Mouse (Mus musculus) embryonic facial prominence, embryonic 15.5 days (tissue): ENCODE measurements around the gene Siglec1. TPM values are rescaled to one million over a fixed set of nuclear protein-coding genes. Genes with fewer than 3 reads are reported as not detected.
"Not testable (repeated sequence)": the region's sequence is repeated elsewhere in the genome, so short reads cannot be mapped to it uniquely, and the experiment has no call there.

Experiments
- ATAC-seq: fragments of 200-750 bp; cut with Nextera tagmentation; 2 replicates; pipeline ENCODE4 v1.8.0; 2017; ENCODE audit warnings: low read depth, moderate TSS enrichment; ENCODE audit not compliant: insufficient number of reproducible peaks, low FRiP score, low TSS enrichment
- H3K27ac ChIP-seq: fragments of 300-500 bp; sonication (generic); replicated peaks from 2 replicates; pipeline ENCODE4 v1.5.1; 2015; ENCODE audit warnings: mild to moderate bottlenecking, inconsistent platforms
- H3K27me3 ChIP-seq: fragments of 300-500 bp; sonication (generic); 2 replicates; pipeline ENCODE4 v1.6.1; 2015; ENCODE audit warnings: inconsistent platforms
- H3K36me3 ChIP-seq: fragments of 300-500 bp; sonication (generic); 2 replicates; pipeline ENCODE4 v1.6.1; 2015; ENCODE audit warnings: mild to moderate bottlenecking, inconsistent platforms
- H3K4me1 ChIP-seq: fragments of 300-500 bp; sonication (generic); 2 replicates; pipeline ENCODE4 v1.6.1; 2015; ENCODE audit warnings: inconsistent platforms
- H3K4me2 ChIP-seq: fragments of 300-500 bp; sonication (generic); replicated peaks from 2 replicates; pipeline ENCODE4 v1.6.1; 2015; ENCODE audit warnings: mild to moderate bottlenecking, inconsistent platforms
- H3K4me3 ChIP-seq: fragments of 300-500 bp; sonication (generic); replicated peaks from 2 replicates; pipeline ENCODE4 v1.5.1; 2015; ENCODE audit warnings: mild to moderate bottlenecking, inconsistent platforms
- H3K9ac ChIP-seq: fragments of 300-500 bp; sonication (generic); 2 replicates; pipeline ENCODE4 v1.6.1; 2015; ENCODE audit warnings: inconsistent platforms
- H3K9me3 ChIP-seq: fragments of 300-500 bp; sonication (generic); replicated peaks from 2 replicates; pipeline ENCODE4 v1.6.1; 2016; ENCODE audit warnings: inconsistent platforms
- WGBS: fragments of 180-500 bp; shearing (Covaris S2); methylation state at CpG from one replicate; pipeline ENCODE4 v1.1.7; 2015; 5-methylcytosine and 5-hydroxymethylcytosine counted together
- microRNA-seq: library from miRNA; unstranded; fragments of <30 nt; microRNA quantifications from one replicate; pipeline ENCODE4, GENCODE M21; 2016; ENCODE audit warnings: borderline number of aligned reads
- polyA plus RNA-seq: library from polyadenylated mRNA; unstranded; fragments of >200 nt; fragmentation: Nextera tagmentation; extraction: Ambion mirVana; gene quantifications from 2 replicates; pipeline ENCODE4 v1.2.1, GENCODE M21; 2015

Siglec1 gene
- polyA plus RNA-seq, 1 experiment from 2014 or later: 0.68 TPM

DNA sequence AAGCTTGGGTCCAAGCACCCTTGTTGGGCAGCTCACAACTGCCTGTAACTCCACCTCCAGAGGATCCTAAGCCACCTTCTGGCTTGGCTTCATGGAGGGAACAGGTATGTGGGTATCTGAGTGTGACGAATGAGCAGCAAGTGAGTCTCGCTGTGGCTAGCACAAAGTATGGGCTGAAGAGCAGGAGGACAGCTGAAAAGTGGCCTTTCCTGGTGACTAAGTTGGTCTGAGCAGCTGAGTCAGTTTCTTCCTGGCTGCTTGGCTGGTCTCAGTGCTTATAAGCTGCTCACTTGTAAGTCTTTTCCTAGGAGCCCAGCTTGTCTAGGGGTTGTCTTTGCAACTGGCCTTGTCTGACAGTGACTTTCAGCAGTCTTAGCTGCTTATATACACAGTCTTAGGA, 50.2 kb downstream of the Siglec1 start:
- Histone ChIP-seq H3K9me3 (no peaks in the 10 kb centered on the region), H3K4me3 (no peak overlapping the region), H3K9ac (no peak overlapping the region), H3K4me1 (peaks cover 18% of the 10 kb centered on the region), H3K4me2 (no peak overlapping the region), H3K27me3 (peaks cover 11% of the 10 kb centered on the region), H3K36me3 (no peaks in the 10 kb centered on the region), H3K27ac (no peak overlapping the region)
- ATAC-seq: no peak
- 93% methylated on average over 2 of the region's 2 CpGs for WGBS

DNA sequence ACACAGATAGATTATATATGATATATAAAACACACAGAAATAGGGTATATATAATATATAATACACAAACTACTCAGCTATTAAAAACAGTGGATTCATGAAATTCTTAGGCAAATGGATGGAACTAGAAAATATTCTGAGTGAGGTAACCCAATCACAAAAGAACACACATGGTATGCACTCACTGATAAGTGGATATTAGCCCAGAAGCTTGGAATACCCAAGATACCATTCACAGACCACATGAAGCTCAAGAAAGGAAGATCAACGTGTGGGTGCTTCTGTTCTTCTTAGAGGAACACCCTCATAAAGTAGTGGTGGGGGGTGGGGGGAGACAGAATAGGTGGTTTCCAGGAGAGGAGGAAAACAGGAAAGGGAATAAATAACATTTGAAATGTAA, 55.2 kb downstream of the Siglec1 start:
- ATAC-seq, H3K9ac ChIP-seq, H3K36me3 ChIP-seq, H3K9me3 ChIP-seq, H3K4me1 ChIP-seq, H3K27ac ChIP-seq, H3K4me2 ChIP-seq, H3K27me3 ChIP-seq, H3K4me3 ChIP-seq: not testable (repeated sequence)
- WGBS: 65% methylated on average over 1 of the region's 1 CpGs

DNA sequence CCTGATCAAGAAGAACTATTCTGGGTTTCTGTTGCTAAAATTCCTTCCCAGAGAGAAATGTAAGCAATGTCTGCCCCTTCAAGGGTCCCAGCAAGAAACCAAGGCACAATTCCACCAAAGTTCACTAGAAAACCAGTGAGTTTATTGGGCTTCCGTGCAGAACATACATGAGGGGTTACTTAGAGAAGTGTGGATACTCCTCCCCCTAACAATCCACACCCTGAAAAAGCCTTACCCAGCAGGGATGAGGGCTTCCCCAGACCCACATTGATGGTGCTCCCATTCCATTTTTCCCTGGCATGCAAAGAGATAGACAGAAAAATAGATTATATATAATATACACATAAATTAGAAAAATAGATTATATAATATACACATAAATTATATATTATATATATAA, 55.6 kb downstream of the Siglec1 start:
- 88% methylated on average over 1 of the region's 1 CpGs for WGBS
- H3K27me3 ChIP-seq: no peaks in the 10 kb centered on the region
- no peaks in the 10 kb centered on the region for H3K4me1 ChIP-seq
- no peak overlapping the region for H3K9ac ChIP-seq
- H3K9me3 ChIP-seq: no peaks in the 10 kb centered on the region
- H3K4me2 ChIP-seq: no peak overlapping the region
- no peak overlapping the region for H3K4me3 ChIP-seq
- H3K36me3 ChIP-seq: peaks cover 10% of the 10 kb centered on the region; the same call in 1 of the 2 replicates
- no peak overlapping the region for H3K27ac ChIP-seq
- no peak for ATAC-seq

DNA sequence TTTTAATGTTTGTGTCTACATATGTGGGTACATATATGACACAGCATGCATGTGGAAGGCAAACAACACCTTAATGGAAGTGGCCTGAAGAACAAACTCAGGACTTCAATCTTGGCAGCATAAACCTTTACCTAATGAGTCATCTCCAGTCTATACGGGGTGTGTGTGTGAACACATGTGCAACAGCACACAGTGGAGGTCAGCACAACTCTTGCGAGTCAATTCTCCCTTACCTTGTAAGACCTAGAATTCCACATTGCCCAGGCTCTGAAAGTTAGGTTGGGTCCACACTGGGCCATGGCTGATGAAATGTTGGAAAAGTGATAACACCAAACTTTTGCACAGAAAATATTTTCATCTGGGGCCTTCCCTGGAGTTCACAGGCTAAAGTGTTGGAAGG, 56.0 kb downstream of the Siglec1 start:
- ATAC-seq: no peak
- 93% methylated on average over 2 of the region's 2 CpGs for WGBS

DNA sequence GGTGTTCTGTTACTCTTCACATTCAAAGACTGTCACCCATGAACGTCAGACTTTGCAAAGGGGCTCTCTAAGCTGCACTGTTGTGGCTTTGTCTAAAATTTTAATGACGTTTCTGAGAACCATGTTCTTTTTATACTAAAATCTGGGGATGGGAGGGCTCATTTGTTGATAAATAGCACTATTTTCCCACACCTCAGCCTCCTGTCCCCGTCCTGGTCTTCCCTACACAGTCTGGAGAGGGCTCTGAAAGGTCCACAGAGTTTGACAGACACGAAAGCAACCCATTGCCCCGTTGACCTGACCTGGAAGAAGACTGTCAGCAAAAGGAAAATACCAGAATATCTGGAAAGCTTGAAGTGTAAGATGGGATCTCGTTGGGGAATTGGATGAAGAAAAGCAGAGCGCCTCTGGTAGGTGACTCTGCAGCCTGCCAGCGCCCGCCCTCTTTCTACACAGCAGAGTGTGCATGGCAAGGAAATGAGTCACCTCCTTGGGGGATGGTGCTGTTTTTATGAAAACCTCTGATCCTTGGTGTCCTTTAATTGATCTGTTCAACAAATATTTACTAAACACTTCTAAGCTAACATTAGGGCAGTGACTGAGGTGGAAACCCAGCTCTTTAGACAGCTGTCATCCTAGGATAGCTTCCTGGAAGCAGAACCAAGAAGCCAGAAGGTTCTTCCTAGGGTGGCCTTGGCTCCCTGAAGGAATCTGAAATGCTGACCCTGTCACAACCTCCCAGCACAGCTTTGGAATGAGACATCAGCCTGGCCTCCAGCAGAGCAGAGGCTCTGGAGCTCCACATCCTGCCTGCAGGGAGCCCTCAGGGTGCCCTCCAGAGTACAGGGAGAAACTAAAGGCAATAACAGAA, 57.3 kb downstream of the Siglec1 start:
- no peak overlapping the region for H3K4me2 ChIP-seq

More for the DNA sequence above, 56.0 kb downstream of the Siglec1 start:
- Histone ChIP-seq H3K4me2 (no peak overlapping the region), H3K36me3 (peaks cover 15% of the 10 kb centered on the region), H3K27me3 (no peaks in the 10 kb centered on the region), H3K9ac (no peak overlapping the region), H3K4me3 (no peak overlapping the region), H3K9me3 (no peaks in the 10 kb centered on the region), H3K27ac (no peak overlapping the region), H3K4me1 (no peaks in the 10 kb centered on the region)

DNA sequence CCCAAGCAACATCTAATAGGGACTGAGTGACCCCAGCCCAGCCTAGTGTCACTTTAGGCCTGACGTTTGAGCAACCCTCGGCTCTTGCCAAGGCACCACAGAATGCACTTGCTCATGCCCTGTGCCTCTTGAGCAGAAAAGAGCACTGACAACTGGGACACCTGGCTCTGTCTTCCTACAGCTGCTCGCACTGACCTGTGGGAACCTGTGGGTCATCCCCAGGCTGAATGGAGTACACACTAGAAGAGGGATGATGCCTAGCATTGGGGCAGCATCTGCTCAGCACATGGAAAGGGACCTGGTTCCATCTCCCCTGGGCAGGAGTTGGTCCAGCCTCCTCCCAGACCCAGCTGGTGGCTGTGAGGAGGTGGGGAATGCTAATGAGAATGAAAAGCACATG, 59.6 kb downstream of the Siglec1 start:
- Histone ChIP-seq H3K4me1 (no peaks in the 10 kb centered on the region), H3K27ac (no peak overlapping the region), H3K27me3 (no peaks in the 10 kb centered on the region), H3K4me2 (no peak overlapping the region), H3K4me3 (no peak overlapping the region), H3K9ac (no peak overlapping the region), H3K9me3 (no peaks in the 10 kb centered on the region), H3K36me3 (peaks cover 46% of the 10 kb centered on the region)
- ATAC-seq: no peak
- WGBS: 84% methylated on average over 3 of the region's 3 CpGs

More for the DNA sequence above, 57.3 kb downstream of the Siglec1 start:
- no peak for ATAC-seq
- Histone ChIP-seq H3K4me1 (no peaks in the 10 kb centered on the region), H3K27ac (no peak overlapping the region; the same call in 1 of the 2 replicates), H3K4me3 (no peak overlapping the region), H3K27me3 (no peaks in the 10 kb centered on the region), H3K9me3 (no peaks in the 10 kb centered on the region), H3K36me3 (peaks cover 24% of the 10 kb centered on the region), H3K9ac (no peak overlapping the region)
- WGBS: 64% methylated on average over 9 of the region's 9 CpGs

DNA sequence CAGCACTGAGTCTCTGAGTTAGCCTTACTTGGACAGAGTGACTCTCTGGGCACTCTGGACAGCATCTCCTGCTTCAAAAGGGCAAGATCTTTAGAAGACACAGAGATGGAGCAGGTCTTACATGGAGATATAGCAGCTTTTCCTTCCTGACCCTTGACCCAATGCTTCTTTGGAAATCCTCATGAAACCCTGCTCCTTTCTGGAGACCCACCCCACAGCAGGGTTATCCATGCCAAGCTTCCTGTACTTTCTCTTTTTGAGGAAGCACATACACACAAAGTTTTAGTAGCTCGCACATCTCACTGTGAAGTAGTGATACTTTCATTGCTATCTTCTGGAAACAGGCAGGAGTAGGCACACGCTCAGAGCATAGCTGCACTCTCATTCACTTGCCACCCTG, 61.3 kb downstream of the Siglec1 start:
- WGBS: 93% methylated on average over 2 of the region's 2 CpGs

More for the DNA sequence above, 61.3 kb downstream of the Siglec1 start:
- H3K27me3 ChIP-seq: no peaks in the 10 kb centered on the region
- no peak for ATAC-seq
- H3K36me3 ChIP-seq: peaks cover 53% of the 10 kb centered on the region
- no peaks in the 10 kb centered on the region for H3K4me1 ChIP-seq
- H3K4me3 ChIP-seq: no peak overlapping the region
- no peak overlapping the region for H3K4me2 ChIP-seq
- no peak overlapping the region for H3K9ac ChIP-seq
- no peaks in the 10 kb centered on the region for H3K9me3 ChIP-seq
- no peak overlapping the region for H3K27ac ChIP-seq

Small RNA genes within 50 kb of the gene (microRNA-seq; reads per million reads assigned to microRNA genes)
- not detected for gene Mir6973b

Other genes starting within 250 kb of the Siglec1 start
- 35.7 and 36.7 TPM in 2 replicates for gene 4930402H24Rik, start 180.4 kb downstream of the Siglec1 start, polyA plus RNA-seq
- gene Atrn, start 180.3 kb downstream of the Siglec1 start, polyA plus RNA-seq: 9.0 and 9.2 TPM in 2 replicates
- gene Gfra4, start 43.7 kb downstream of the Siglec1 start, polyA plus RNA-seq: 42.6 and 44.0 TPM in 2 replicates
- gene Adam33, start 23.0 kb downstream of the Siglec1 start, polyA plus RNA-seq: 75.8 and 79.0 TPM in 2 replicates
- 17.6 and 18.1 TPM in 2 replicates for gene Hspa12b, start 40.5 kb upstream of the Siglec1 start, polyA plus RNA-seq
- not detected in 2 replicates for gene Gm11037, start 46.7 kb upstream of the Siglec1 start, polyA plus RNA-seq
- gene 1700037H04Rik, start 73.3 kb upstream of the Siglec1 start, polyA plus RNA-seq: 67.3 and 69.3 TPM in 2 replicates
- 13.3 and 14.6 TPM in 2 replicates for gene Cenpb, start 93.3 kb upstream of the Siglec1 start, polyA plus RNA-seq
- gene Cdc25b, start 100.2 kb upstream of the Siglec1 start, polyA plus RNA-seq: 52.3 and 59.1 TPM in 2 replicates
- gene Spef1, start 100.5 kb upstream of the Siglec1 start, polyA plus RNA-seq: 10.3 and 15.2 TPM in 2 replicates
- gene Ap5s1, start 120.3 kb upstream of the Siglec1 start, polyA plus RNA-seq: 27.9 and 28.0 TPM in 2 replicates
- 21.7 and 25.1 TPM in 2 replicates for gene Mavs, start 147.3 kb upstream of the Siglec1 start, polyA plus RNA-seq
- 34.7 and 39.1 TPM in 2 replicates for gene Pank2, start 175.7 kb upstream of the Siglec1 start, polyA plus RNA-seq